Mouse (Mus musculus) thymus, postnatal 4 days (tissue): ENCODE results near the gene Lmo2.

Experiments
- DNase-seq: peaks from one replicate; pipeline ENCODE4 v3.0.0; 2021

Gene Lmo2

GRCm38 (mm10) chr2:103945571-103946092, 12.2 kb upstream of the Lmo2 start:
- DNase-seq, result peak; percentile 29

GRCm38 (mm10) chr2:103946892-103947291, 10.9 kb upstream of the Lmo2 start:
- no peak for DNase-seq

GRCm38 (mm10) chr2:103947982-103948655, 9.7 kb upstream of the Lmo2 start:
- no peak for DNase-seq

GRCm38 (mm10) chr2:103953050-103953835, 4.5 kb upstream of the Lmo2 start:
- no peak for DNase-seq

DNA sequence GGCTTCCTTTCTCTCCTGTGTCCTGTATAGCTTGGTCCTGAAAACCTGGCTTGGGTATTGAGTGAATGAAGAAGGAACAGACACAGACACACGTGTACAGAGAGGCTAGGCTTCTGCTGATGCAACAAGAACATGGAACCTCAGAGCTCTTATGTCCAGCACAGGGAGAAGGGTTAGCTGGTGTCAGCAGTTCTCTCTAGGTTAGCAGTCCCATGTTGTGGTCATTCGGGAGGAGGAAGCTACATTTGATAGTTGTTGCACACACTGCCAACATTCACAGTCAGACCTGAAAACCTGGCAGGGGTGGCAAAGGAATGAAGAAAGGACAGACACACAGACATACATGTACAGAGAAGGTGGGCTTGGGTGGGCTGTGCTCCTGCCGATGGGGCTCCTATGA, 2.1 kb upstream of the Lmo2 start:
- no peak for DNase-seq

DNA sequence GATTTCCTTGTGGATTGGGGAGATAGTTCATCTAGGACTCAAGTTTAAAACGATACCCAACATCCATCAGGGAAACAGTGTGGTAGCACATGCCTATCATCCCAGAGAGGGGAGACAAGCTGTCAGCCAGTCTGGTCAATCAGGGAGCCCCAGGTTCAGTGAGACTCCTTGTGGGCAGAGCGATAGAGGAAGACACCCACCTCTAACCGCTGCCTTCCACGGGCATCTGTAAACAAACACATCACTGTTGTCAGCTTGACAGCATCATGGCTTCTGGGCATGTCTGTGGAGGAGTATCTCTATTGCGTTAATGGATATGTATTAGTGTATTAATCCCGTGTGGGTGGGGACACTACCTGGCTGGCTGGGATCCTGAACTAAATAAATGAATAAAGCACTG, 919 bp upstream of the Lmo2 start:
- DNase-seq, result no peak

DNA sequence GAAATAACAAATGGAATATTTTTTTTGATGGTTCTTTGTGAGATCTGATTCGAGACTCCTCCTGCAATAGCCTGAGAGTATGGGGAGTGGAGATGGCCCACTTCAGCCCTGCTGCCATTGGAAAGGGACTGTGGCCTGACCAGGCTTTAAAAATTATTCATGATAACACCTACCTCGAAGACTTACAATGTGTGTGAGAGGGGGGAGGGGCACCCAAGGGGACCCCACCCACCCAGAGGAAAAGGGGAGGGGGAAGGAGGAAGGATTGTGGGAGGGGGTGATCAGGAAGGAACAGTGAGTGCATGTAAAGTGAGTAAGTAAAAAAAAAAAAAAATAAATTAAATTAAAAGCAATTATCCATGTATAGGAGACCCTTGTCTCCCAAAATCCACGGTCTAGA, 848 bp downstream of the Lmo2 start:
- no peak for DNase-seq

DNA sequence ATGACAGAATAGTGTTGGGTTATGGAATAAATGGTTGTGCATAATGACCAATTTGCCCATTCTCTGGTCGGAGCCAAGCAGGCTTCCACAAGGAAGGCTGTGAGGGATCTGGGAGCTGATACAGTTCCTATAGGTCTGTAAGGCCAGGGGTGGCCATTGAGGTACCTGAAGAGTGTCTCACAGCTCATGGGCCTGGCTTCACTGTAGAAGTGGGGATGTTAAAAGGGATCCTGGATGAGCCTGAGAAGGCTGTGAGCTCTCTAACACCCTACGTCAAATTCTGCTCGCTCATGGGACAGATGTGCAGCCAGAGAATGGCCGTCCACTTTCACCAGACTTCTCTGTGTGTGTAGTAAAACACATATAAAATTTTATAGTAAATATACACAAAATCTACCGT, 1.3 kb downstream of the Lmo2 start:
- DNase-seq, result no peak

DNA sequence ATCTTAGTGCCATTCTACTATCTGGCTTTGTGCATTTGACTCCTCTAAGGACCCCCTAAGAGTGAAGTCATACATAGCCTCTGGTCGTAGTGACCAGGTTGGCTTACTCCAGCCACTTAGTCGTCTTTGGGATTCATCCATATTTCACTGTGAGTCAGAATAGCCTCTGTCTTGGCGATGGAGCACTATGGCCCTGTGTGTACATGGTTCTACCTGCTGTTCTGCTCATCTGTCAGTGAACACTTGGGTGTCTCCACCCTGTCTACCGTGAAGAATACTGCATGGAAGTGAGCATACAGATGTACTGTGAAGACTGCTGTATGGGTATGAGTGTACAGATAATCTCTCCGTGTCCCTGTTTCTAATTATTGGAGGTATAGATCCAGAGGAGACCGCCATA, 1.8 kb downstream of the Lmo2 start:
- DNase-seq, result no peak

- DNase-seq, result no peak
Measured at GRCm38 (mm10) chr2:103962349-103962748, 4.6 kb downstream of the Lmo2 start.

GRCm38 (mm10) chr2:103965391-103965790, 7.6 kb downstream of the Lmo2 start:
- no peak for DNase-seq

DNA sequence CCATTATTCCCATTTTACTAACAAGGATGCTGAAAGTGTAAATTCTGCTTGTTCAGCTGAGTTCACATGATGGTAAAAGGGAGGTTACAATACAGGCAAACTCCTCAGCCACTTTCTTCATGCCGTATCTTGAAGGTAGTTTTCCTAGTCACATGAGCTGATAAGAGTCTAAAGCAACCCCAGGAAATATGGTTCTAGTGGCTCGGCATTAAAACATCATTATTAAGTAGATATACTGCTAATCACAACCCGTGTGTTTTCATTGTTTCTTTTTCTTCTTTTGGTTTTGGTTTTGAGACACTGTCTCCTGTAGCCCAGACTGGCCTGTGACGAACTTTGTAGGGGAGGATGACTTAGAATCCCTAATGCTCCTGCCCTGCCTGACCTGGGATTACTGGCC, 10.4 kb downstream of the Lmo2 start:
- no peak for DNase-seq

DNA sequence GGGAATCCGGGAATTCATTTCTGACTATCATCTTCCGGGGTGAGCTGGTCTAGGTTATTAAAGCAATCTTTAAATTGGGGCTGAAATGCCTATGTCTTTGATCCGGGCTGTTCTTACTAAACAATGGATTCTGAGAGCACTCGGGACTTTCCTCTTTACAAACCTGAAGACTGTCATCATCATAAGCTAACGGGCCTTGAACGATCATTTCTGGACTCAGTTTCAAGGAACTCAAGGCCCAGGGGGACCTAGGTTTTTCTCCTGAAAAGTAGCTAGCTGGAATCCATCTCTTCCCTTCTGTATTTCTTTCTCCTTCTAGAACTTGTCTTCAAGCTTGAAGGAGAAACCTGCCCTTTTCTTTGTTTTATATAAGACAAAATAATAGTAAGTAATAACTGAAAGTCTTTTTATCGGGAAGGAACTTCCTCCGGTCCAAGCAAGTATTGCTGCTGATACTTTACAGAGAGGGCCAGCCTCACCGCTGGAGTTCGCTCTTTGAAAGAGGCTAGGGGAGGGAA, 11.2 kb downstream of the Lmo2 start:
- no peak for DNase-seq

DNA sequence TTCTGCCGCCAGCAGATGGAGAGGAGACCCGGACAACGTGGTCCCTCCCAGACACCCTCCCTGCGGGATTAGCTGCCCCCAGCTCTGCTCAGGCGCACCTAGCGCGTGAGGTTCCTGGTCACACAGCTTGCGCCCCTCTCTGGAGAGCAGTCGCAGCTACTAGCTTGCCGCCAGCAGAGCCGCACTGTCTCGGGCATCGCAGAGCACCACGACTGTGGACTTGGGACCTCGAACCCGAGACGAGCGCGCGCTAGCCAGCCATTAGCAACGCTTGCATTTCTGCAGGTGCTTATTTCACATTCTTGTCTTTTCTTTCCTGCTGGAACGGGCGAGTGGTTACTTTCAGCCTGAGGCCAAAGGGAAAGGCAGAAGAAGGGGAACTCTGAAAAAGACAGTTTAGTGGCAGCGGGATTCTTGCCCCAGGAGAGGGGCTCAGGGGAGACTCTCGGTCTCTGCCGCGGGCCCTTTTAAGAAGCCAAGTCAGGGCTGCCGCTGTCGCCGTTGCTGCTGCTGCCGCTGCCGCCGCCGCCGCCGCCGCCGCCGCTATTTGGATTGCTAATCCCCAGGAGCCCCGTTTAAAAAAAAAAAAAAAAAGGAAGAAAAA, 11.8 kb downstream of the Lmo2 start:
- DNase-seq, result peak; percentile 57

DNA sequence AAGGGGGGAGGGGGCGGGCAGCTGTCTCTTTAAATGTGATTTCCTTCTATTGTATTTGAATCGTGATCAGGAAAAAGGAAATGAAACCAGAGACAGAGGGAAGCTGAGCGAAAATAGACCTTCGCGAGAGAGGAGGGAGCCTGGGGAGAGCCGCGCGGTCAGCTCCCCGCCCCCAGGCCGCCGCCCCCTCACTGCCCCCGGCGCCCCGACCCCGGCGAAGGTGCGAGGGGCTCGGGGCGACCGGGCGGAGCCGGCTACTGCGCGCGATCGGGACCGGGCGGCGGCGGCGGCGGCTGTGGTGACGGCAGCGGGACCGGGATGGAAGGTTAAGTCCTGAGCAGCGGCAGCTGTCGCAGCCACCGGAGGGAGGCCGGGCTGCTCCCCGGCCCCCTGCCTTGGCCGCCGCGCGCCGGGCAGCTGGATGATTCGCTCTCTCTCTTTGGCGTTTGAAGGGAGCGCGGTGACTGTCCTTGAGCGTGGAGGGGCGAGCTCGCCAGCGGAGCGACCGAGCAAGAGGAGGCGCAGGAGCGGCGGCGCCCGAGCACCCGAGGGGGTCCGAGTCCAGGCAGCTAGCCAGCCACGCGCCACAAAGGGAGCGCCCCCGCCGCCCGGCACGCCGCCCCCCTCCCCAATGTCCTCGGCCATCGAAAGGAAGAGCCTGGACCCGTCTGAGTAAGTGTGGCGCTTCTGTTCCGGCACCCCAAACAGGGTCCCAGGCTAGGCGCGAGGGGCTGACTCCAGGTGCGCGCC, 12.4 kb downstream of the Lmo2 start:
- DNase-seq, result peak; percentile 59

GRCm38 (mm10) chr2:103970791-103971649, 13.2 kb downstream of the Lmo2 start:
- no peak for DNase-seq

GRCm38 (mm10) chr2:103971838-103972237, 14.1 kb downstream of the Lmo2 start:
- DNase-seq, result no peak

DNA sequence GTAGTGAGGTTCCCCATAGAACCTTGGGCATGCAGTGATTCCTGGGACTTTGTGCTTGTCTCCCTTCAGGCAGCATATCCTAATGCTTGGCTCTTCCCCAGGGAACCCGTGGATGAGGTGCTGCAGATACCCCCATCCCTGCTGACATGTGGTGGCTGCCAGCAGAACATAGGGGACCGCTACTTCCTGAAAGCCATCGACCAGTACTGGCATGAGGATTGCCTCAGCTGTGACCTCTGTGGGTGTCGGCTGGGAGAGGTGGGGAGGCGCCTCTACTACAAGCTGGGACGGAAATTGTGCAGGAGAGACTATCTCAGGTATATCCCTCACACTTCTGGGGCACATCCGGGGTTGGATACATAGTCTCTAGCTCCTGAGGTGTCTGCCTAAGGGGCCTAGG, 18.1 kb downstream of the Lmo2 start:
- DNase-seq, result no peak

DNA sequence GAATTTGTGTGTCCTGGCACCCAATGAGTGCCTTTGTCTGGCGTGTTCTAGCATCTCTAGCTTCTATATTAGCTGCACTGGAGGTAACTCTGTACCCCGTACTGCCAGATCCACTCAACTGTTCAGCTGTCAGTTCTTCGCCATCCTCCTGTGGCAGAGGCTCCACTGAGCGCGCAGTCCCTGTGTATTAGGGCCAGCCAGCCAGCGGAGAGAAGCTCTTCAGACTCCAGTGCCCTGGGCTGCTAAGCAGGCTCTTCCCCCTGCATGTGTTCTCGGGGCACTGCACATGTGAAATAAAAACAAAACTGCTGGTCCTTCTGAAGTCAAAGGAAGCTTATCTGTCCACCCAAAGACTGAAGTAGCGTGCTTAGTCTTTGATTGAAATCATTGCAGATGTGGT, 19.4 kb downstream of the Lmo2 start:
- DNase-seq, result no peak

GRCm38 (mm10) chr2:103977716-103978115, 19.9 kb downstream of the Lmo2 start:
- DNase-seq, result no peak

GRCm38 (mm10) chr2:103982250-103982649, 24.5 kb downstream of the Lmo2 start:
- DNase-seq, result peak; percentile 85

GRCm38 (mm10) chr2:103983146-103983545, 25.4 kb downstream of the Lmo2 start:
- DNase-seq, result no peak
